Mouse (Mus musculus): ENCODE measurements around the gene Plin5.

DNA sequence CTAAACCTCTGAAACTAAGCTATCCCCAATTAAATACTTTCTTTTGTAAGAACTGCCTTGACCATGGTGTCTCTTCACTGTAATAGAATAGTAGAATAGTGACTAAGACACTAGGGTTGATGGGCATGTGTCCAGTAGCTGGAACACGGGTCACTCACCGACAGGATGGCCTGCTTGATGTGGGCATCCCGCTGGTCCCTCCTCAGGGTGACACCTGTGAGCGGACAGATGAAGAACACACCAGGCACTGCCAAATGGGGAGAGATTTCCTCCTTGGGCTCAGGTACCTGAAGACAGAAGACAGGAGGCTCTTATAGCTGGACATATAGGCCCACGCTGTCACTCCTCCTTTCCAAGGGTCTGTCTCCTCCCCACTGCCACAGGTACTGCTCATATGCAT lies 45.2 kb downstream of the Plin5 start:
- TF ChIP-seq GATA1 (IDR thresholded peaks at IDR 0.05; ENCODE audit: borderline replicate concordance, low read length) (no peak), FLI1 (IDR thresholded peaks at IDR 0.05; ENCODE audit: low read length) (no peak)
